Mouse (Mus musculus) neural tube, embryonic 11.5 days (tissue): ENCODE data around the gene BC025920. TPM values are rescaled to one million over a fixed set of nuclear protein-coding genes. Genes with fewer than 3 reads are reported as not detected.

Experiments used
- ATAC-seq: fragments of 200-750 bp; cut with Nextera tagmentation; 2 replicates; pipeline ENCODE4 v1.8.0; 2017; ENCODE audit warnings: moderate number of reproducible peaks, mild to moderate bottlenecking, moderate TSS enrichment, moderate library complexity; ENCODE audit not compliant: insufficient read depth, low FRiP score, low TSS enrichment
- DNase-seq: peaks from one replicate; pipeline ENCODE4 v3.0.0-alpha.2; 2015; ENCODE audit warnings: low spot score
- H3K27ac ChIP-seq: fragments of 300-500 bp; sonication (generic); 2 replicates; pipeline ENCODE4 v1.5.1; 2014; ENCODE audit warnings: low read depth, mild to moderate bottlenecking, low read length
- H3K27me3 ChIP-seq: fragments of 300-500 bp; sonication (generic); 2 replicates; pipeline ENCODE4 v1.6.1; 2014; ENCODE audit warnings: mild to moderate bottlenecking, low read length, mixed read lengths; ENCODE audit not compliant: control insufficient read depth, insufficient read depth
- H3K36me3 ChIP-seq: fragments of 300-500 bp; sonication (generic); 2 replicates; pipeline ENCODE4 v1.6.1; 2014; ENCODE audit warnings: mild to moderate bottlenecking, low read length, moderate library complexity, mixed read lengths; ENCODE audit not compliant: control insufficient read depth, insufficient read depth
- H3K4me1 ChIP-seq: fragments of 300-500 bp; sonication (generic); 2 replicates; pipeline ENCODE4 v1.6.1; 2014; ENCODE audit warnings: low read length, mixed read lengths; ENCODE audit not compliant: control insufficient read depth, insufficient read depth
- H3K4me2 ChIP-seq: fragments of 300-500 bp; sonication (generic); 2 replicates; pipeline ENCODE4 v1.6.1; 2014; ENCODE audit warnings: low read depth, mild to moderate bottlenecking, moderate library complexity
- H3K4me3 ChIP-seq: fragments of 300-500 bp; sonication (generic); 2 replicates; pipeline ENCODE4 v1.5.1; 2014; ENCODE audit warnings: low read depth, low read length
- H3K9ac ChIP-seq: fragments of 300-500 bp; sonication (generic); 2 replicates; pipeline ENCODE4 v1.6.1; 2014; ENCODE audit warnings: mild to moderate bottlenecking, low read length
- H3K9me3 ChIP-seq: fragments of 300-500 bp; sonication (generic); 2 replicates; pipeline ENCODE4 v1.6.1; 2016; ENCODE audit warnings: low read length; ENCODE audit not compliant: control insufficient read depth
- WGBS: fragments of 180-500 bp; shearing (Covaris S2); extraction: QIAGEN DNeasy Blood & Tissue Kit; methylation state at CpG from one replicate; pipeline ENCODE4 v1.1.7; 2014; 5-methylcytosine and 5-hydroxymethylcytosine counted together
- polyA plus RNA-seq: library from polyadenylated mRNA; unstranded; fragments of >200 nt; fragmentation: Nextera tagmentation; extraction: Ambion mirVana; gene quantifications from 2 replicates; pipeline ENCODE4 v1.2.1, GENCODE M21; 2014

Gene BC025920
- polyA plus RNA-seq, 1 experiment from 2014 or later, result 0.80 TPM

- peaks cover 7% of the 10 kb centered on the region; the same call in 1 of the 2 replicates for H3K27me3 ChIP-seq
- H3K4me2 ChIP-seq, result peak overlapping the region; percentile 59
- WGBS, result 22% methylated on average over 29 of the region's 29 CpGs
- no peak overlapping the region; the same call in 1 of the 2 replicates for H3K9ac ChIP-seq
- peak overlapping the region; percentile 47 for H3K4me3 ChIP-seq
- H3K4me1 ChIP-seq, result peaks cover 15% of the 10 kb centered on the region
- H3K36me3 ChIP-seq, result no peaks in the 10 kb centered on the region
- 0 out of 2 replicates have a peak, but pooled peaks have one; percentile 22 for ATAC-seq
- no peak overlapping the region for H3K27ac ChIP-seq
- DNase-seq, result peak; percentile 88
- H3K9me3 ChIP-seq, result no peaks in the 10 kb centered on the region
Observed at GRCm38 (mm10) chr10:81604968-81605665, 953 bp upstream of the BC025920 start.

DNA sequence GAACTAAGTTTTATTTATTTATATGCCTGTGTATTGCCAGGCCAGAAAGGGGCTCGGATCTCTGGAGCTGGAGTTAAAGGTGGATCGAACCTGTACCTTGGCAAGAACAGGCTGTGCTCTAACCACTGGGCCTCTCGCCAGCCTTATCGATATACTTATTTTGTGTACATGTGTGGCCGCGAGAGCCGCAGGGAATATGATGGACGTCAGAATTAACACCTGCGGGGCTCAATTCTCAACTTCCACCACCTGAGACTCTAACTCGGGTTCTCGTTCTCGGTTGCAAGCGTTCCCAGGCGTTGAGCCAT is 450 bp upstream of the BC025920 start:
- Histone ChIP-seq H3K4me2 (peak overlapping the region; percentile 59), H3K27ac (peak overlapping the region; percentile 74; the same call in 1 of the 2 replicates), H3K4me3 (peak overlapping the region; percentile 47), H3K27me3 (peaks cover 7% of the 10 kb centered on the region; the same call in 1 of the 2 replicates), H3K9me3 (no peaks in the 10 kb centered on the region), H3K9ac (peak overlapping the region; percentile 29; the same call in 1 of the 2 replicates), H3K4me1 (peaks cover 13% of the 10 kb centered on the region), H3K36me3 (no peaks in the 10 kb centered on the region)
- WGBS, result 4% methylated on average over 14 of the region's 14 CpGs
- DNase-seq (no peak), ATAC-seq (0 out of 2 replicates have a peak, but pooled peaks have one; percentile 5)

DNA sequence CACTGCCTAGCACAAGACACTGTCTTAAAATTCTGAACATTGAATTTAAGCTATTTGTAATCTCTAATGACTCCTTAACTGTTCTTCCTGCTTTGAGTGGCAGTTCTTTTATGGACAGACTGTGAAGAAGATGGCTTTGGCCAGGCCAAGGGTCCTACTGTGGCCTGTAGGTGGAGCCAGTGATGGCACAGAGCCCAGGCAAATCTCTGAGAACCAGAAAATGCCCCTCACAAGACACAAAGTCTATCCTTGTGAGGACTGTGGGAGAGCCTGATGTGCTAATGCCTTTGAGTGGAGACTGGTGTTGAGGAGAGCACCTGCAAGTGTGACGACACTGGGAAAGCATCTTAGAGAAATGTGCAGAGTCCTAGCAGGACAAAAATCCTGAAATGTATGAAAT is 2.2 kb downstream of the BC025920 start:
- Histone ChIP-seq H3K36me3 (no peaks in the 10 kb centered on the region), H3K9me3 (no peaks in the 10 kb centered on the region), H3K4me1 (peaks cover 6% of the 10 kb centered on the region; the same call in 1 of the 2 replicates), H3K27me3 (no peaks in the 10 kb centered on the region), H3K9ac (no peak overlapping the region), H3K4me2 (no peak overlapping the region), H3K4me3 (no peak overlapping the region), H3K27ac (no peak overlapping the region)
- DNase-seq (no peak), ATAC-seq (no peak)
- WGBS, result 88% methylated on average over 1 of the region's 1 CpGs

DNA sequence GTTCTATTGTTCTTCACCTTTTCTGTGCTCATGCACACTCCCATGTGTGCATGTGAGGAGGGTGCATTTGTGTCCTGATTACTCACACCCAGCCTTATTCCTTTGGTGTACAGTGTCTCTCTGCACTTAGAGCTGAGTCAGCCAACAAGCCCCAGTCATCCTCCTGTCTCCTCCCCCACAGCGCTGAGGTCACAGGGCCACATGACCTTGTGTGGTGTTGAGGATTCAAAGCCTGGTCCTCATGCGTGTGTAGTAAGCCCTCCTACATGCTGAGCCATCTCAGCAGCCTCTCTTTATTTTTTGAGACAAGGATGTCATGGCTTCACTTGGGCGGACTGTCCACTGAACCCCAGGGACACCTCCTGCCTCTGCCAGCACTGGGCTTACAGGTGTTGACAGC is 6.7 kb downstream of the BC025920 start:
- Histone ChIP-seq H3K9ac (no peak overlapping the region), H3K27ac (no peak overlapping the region), H3K4me1 (no peaks in the 10 kb centered on the region), H3K27me3 (no peaks in the 10 kb centered on the region), H3K4me2 (no peak overlapping the region), H3K9me3 (no peaks in the 10 kb centered on the region), H3K4me3 (no peak overlapping the region), H3K36me3 (no peaks in the 10 kb centered on the region)
- DNase-seq (no peak), ATAC-seq (no peak)
- 72% methylated on average over 3 of the region's 3 CpGs for WGBS

GRCm38 (mm10) chr10:81615486-81615885 is 9.4 kb downstream of the BC025920 start:
- 40% methylated on average over 6 of the region's 6 CpGs for WGBS
- no peak for DNase-seq
- Histone ChIP-seq H3K27ac (no peak overlapping the region), H3K9me3 (no peaks in the 10 kb centered on the region), H3K4me3 (no peak overlapping the region), H3K4me1 (no peaks in the 10 kb centered on the region), H3K36me3 (no peaks in the 10 kb centered on the region), H3K27me3 (no peaks in the 10 kb centered on the region), H3K4me2 (no peak overlapping the region), H3K9ac (no peak overlapping the region)
- no peak for ATAC-seq

DNA sequence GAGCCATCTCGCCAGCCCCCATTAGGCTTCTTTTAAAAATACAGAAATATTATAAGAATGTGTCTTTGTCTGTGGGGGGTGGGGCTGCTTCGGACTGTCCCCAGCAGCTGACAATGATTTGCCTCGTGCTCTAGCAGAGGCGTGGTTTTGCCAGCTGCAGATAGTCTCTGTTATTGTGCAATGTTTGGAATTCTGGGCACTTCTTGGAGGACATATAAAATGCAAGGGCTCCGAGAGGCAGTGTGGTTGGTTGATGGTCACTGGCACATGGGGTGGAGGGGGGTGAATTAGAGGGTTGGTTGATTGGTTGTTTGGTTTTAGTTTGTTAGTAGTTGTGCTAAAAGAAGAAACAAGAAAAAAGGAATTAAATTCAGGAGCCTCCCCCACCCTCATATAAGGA is 13.9 kb downstream of the BC025920 start:
- DNase-seq (no peak), ATAC-seq (no peak)
- Histone ChIP-seq H3K36me3 (peaks cover 2% of the 10 kb centered on the region; the same call in 1 of the 2 replicates), H3K27me3 (no peaks in the 10 kb centered on the region), H3K4me3 (no peak overlapping the region), H3K9me3 (no peaks in the 10 kb centered on the region), H3K4me2 (no peak overlapping the region), H3K9ac (no peak overlapping the region), H3K4me1 (no peaks in the 10 kb centered on the region), H3K27ac (no peak overlapping the region)
- 88% methylated on average over 5 of the region's 5 CpGs for WGBS

- Histone ChIP-seq H3K9ac (no peak overlapping the region), H3K27me3 (no peaks in the 10 kb centered on the region), H3K9me3 (no peaks in the 10 kb centered on the region), H3K4me3 (no peak overlapping the region), H3K4me2 (no peak overlapping the region), H3K4me1 (0 out of 2 replicates have a peak, but pooled peaks cover under 1% of the 10 kb centered on the region), H3K36me3 (peaks cover 4% of the 10 kb centered on the region; the same call in 1 of the 2 replicates), H3K27ac (no peak overlapping the region)
- ATAC-seq (no peak), DNase-seq (no peak)
- 56% methylated on average over 9 of the region's 9 CpGs for WGBS
Observed at GRCm38 (mm10) chr10:81620786-81621185, 14.7 kb downstream of the BC025920 start.

DNA sequence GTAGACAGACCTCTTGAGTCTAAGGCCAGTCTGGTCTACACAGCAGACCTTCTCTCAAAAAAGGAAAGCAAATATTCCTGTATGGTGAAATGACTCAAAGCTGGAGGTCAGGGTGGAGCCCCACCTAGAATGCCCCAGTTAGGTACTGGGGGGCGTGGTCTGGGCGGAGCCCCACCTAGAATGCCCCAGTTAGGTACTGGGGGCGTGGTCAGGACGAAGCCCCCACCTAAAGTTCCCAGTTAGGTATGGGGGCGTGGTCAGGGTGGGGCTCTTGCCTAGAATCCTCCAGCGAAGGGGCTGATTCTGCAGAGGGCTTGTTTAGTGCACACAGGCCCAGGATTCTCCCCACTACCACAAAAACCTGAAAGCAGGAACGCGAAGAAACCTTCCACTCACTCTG is 17.4 kb downstream of the BC025920 start:
- Histone ChIP-seq H3K36me3 (peaks cover 4% of the 10 kb centered on the region; the same call in 1 of the 2 replicates), H3K27me3 (no peaks in the 10 kb centered on the region), H3K4me2 (no peak overlapping the region), H3K9ac (no peak overlapping the region), H3K4me1 (0 out of 2 replicates have a peak, but pooled peaks cover 4% of the 10 kb centered on the region), H3K4me3 (no peak overlapping the region), H3K9me3 (no peaks in the 10 kb centered on the region), H3K27ac (no peak overlapping the region)
- DNase-seq (no peak), ATAC-seq (no peak)
- WGBS, result 64% methylated on average over 8 of the region's 8 CpGs
